Mouse (Mus musculus): ENCODE results near the gene Vmn1r85. TPM values are rescaled to one million over a fixed set of nuclear protein-coding genes. Genes with fewer than 3 reads are reported as not detected.

Gene Vmn1r85
- total RNA-seq, 2 experiments from 2014 or later = not detected

- peak; percentile 99 for DNase-seq
Observed at GRCm38 (mm10) chr7:13037901-13038555, 56.9 kb downstream of the Vmn1r85 start, which contains the start of gene Ube2m. TSS of gene Ube2m (minus strand) at chr7:13038275.

DNA sequence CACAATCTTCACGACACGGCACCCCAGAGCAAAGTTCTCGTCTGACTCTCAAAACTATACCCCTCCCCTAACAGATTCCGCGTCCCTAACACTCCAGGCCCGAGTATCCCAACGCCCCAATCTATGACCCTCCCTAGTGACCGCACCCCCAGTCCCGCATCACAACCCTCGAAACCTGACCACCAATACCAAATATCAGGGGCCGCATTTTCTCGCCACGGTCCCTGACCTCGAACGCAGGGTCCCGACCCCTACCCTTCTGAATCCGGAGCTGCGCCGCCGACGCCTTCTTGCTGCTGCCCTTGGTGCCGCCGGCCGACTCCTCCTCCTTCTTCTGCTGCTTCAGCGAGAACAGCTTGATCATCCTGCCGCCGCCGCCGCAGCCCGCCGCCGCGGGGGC is 57.6 kb downstream of the Vmn1r85 start:
- no peak for DNase-seq

DNA sequence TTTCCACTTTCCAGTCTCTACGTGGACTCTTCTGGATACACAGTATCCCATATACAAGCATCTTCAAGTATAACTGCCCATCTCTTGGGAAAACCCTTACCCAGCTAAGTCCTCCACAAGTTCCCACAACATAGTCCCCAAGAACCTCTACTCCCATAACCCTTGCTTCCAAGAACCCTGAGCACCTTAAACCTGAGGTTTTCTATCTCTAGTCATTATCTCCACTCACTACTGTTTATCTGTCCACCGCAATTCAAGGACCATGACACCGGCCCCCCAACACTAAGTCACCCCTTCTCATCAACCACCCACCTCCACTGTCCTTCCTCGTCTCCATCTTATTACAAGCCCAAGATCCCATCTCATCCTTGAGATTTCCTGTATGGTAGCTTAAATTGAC is 58.2 kb downstream of the Vmn1r85 start:
- no peak for DNase-seq

DNA sequence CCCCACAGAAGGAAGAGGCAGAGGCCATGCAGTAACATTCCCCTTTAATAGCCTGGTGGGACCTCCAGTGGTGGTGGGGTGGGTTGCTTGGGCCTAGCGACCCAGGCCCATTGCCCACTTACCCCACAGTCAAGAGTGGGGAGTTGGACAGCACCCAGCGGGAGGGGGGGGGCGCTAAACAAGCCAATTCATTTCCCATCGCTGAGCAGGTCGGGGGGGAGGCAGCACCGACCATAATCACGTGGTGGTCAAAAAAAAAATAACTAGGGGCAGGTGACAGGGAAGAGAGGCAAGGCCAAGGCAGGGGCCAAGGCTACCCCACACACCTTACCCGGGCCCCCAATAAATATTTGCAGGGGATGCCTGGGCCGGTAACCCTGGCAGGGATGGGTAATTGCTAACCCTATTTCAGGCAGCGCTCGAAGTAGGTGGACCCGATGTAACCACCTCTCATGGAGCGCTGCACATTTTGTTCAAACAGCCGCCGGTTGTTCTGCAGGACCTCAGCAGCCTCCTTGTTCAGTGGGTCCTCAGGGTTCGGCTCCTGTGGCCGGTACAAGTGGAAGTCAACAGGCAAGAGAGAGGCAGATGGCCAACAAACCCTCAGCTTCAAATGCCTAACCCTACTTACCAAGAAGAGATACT is 59.6 kb downstream of the Vmn1r85 start:
- no peak for DNase-seq

GRCm38 (mm10) chr7:13034148-13034977 is 60.6 kb downstream of the Vmn1r85 start, which contains the start of gene Chmp2a:
TSS of gene Chmp2a (minus strand) at chr7:13034807.
- DNase-seq = peak; percentile 96

DNA sequence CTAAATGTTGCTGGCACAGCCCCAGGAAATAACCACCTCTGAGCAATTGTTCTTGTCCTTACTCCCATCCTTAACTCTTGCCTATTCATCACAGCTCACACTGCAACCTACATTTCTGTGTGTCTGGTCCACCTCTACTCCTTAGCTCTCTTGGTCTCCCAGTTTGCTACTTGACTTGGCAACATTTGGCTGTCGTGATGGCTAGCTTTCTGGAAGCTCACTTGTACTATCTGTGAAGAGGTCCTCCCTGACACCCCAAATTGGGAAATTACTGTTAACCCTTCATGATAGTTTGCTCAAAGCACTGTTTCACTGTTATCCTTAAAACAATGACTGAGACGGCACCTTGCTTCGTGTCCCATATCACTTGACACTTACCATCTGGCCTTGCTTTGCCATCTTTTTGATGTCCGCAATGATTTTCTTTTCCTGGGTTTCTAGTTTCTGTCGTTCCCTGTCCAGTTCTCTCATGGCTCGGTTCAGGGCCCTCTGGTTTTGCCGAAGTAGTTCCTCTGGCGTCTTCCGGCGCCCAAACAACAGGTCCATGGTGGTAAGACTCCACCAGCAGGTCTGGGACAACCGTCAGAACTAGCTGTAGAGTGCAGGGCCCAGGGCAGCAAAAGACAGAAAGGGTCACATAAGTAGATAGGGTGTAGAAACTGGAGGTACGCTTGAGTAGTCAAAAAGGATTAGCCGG is 61.4 kb downstream of the Vmn1r85 start:
- DNase-seq = no peak

Other genes with a start within 250 kb of the Vmn1r85 start
- gene Zfp128, start 214.0 kb downstream of the Vmn1r85 start, total RNA-seq (2021) = 1 to 10 TPM; 2.1 to 3.0 TPM
- gene Zscan22, start 197.4 kb downstream of the Vmn1r85 start, total RNA-seq (2021) = 1 to 10 TPM; 2.9 to 4.5 TPM
- gene Rps5, start 172.9 kb downstream of the Vmn1r85 start, total RNA-seq (2021) = 100 to 1,000 TPM; 858 to 886 TPM
- gene Rnf225, start 167.8 kb downstream of the Vmn1r85 start, total RNA-seq (2021) = under 1 TPM; 0.26 to 0.34 TPM
- gene Zfp324, start 129.3 kb downstream of the Vmn1r85 start, total RNA-seq (2021) = 1 to 10 TPM; 2.8 to 4.8 TPM
- 1 to 10 TPM; 2.1 to 3.8 TPM for gene Zfp446, start 117.3 kb downstream of the Vmn1r85 start, total RNA-seq (2021)
- gene Slc27a5, start 97.0 kb downstream of the Vmn1r85 start, total RNA-seq (2021) = under 1 TPM in 1 of 2 experiments, not detected in 1; 0.16 TPM
- 100 to 1,000 TPM; 118 to 161 TPM for gene Trim28, start 96.1 kb downstream of the Vmn1r85 start, total RNA-seq (2021)
- 1 to 10 TPM; 5.5 to 6.6 TPM for gene Zbtb45, start 85.1 kb downstream of the Vmn1r85 start, total RNA-seq (2021)
- gene Chmp2a, start 60.4 kb downstream of the Vmn1r85 start, total RNA-seq (2021) = 100 to 1,000 TPM; 114 to 123 TPM
- gene Ube2m, start 56.9 kb downstream of the Vmn1r85 start, total RNA-seq (2021) = 100 to 1,000 TPM; 153 to 168 TPM
- gene Mzf1, start 40.4 kb downstream of the Vmn1r85 start, total RNA-seq (2021) = 1 to 10 TPM; 1.2 to 1.5 TPM
- gene Vmn1r86, start 24.7 kb upstream of the Vmn1r85 start, total RNA-seq (2021) = not detected
- gene Vmn1r87, start 45.0 kb upstream of the Vmn1r85 start, total RNA-seq (2021) = not detected
- gene Vmn1r88, start 64.4 kb upstream of the Vmn1r85 start, total RNA-seq (2021) = under 1 TPM; 0.07 to 0.11 TPM
- gene Vmn1r89, start 117.8 kb upstream of the Vmn1r85 start, total RNA-seq (2021) = not detected
- 10 to 100 TPM in 1 of 2 experiments, 1 to 10 TPM in 1; 9.6 to 16.5 TPM for gene Lig1, start 182.1 kb upstream of the Vmn1r85 start, total RNA-seq (2021)
- 1 to 10 TPM; 5.4 to 7.0 TPM for gene Zswim9, start 183.5 kb upstream of the Vmn1r85 start, total RNA-seq (2021)
- gene Pla2g4c, start 229.5 kb upstream of the Vmn1r85 start, total RNA-seq (2021) = under 1 TPM in 1 of 2 experiments, not detected in 1; 0.43 TPM